Mouse (Mus musculus) heart, embryonic 15.5 days (tissue): ENCODE measurements around the gene Golph3l. TPM values are rescaled to one million over a fixed set of nuclear protein-coding genes. Genes with fewer than 3 reads are reported as not detected.

Experiments
- ATAC-seq: fragments of 200-750 bp; cut with Nextera tagmentation; replicated peaks from 2 replicates; pipeline ENCODE4 v1.8.0; 2017; ENCODE audit warnings: low read depth, moderate TSS enrichment; ENCODE audit not compliant: insufficient number of reproducible peaks, insufficient read depth, low FRiP score
- H3K27ac ChIP-seq: fragments of 300-500 bp; sonication (generic); 2 replicates; pipeline ENCODE4 v1.5.1; 2015; ENCODE audit warnings: mild to moderate bottlenecking, inconsistent platforms
- H3K27me3 ChIP-seq: fragments of 300-500 bp; sonication (generic); 2 replicates; pipeline ENCODE4 v1.6.1; 2015; ENCODE audit warnings: inconsistent platforms
- H3K36me3 ChIP-seq: fragments of 300-500 bp; sonication (generic); 2 replicates; pipeline ENCODE4 v1.6.1; 2015; ENCODE audit warnings: mild to moderate bottlenecking, inconsistent platforms
- H3K4me1 ChIP-seq: fragments of 300-500 bp; sonication (generic); replicated peaks from 2 replicates; pipeline ENCODE4 v1.6.1; 2015; ENCODE audit warnings: inconsistent platforms
- H3K4me2 ChIP-seq: fragments of 300-500 bp; sonication (generic); 2 replicates; pipeline ENCODE4 v1.6.1; 2015; ENCODE audit warnings: inconsistent platforms, mild to moderate bottlenecking, moderate library complexity
- H3K4me3 ChIP-seq: fragments of 300-500 bp; sonication (generic); 2 replicates; pipeline ENCODE4 v1.5.1; 2015; ENCODE audit warnings: mild to moderate bottlenecking, inconsistent platforms
- H3K9ac ChIP-seq: fragments of 300-500 bp; sonication (generic); 2 replicates; pipeline ENCODE4 v1.6.1; 2015; ENCODE audit warnings: mild to moderate bottlenecking, inconsistent platforms
- H3K9me3 ChIP-seq: fragments of 300-500 bp; sonication (generic); replicated peaks from 2 replicates; pipeline ENCODE4 v1.6.1; 2016; ENCODE audit warnings: inconsistent platforms
- WGBS: fragments of 180-500 bp; shearing (Covaris S2); methylation state at CpG from one replicate; pipeline ENCODE4 v1.1.7; 2015; ENCODE audit warnings: mixed read lengths; 5-methylcytosine and 5-hydroxymethylcytosine counted together
- polyA plus RNA-seq: library from polyadenylated mRNA; unstranded; fragments of >200 nt; fragmentation: Nextera tagmentation; extraction: Ambion mirVana; gene quantifications from 2 replicates; pipeline ENCODE4 v1.2.1, GENCODE M21; 2015

The Golph3l gene
- polyA plus RNA-seq, 1 experiment from 2014 or later: 23.1 TPM

- peaks cover 27% of the 10 kb centered on the region for H3K36me3 ChIP-seq
- H3K9me3 ChIP-seq: no peaks in the 10 kb centered on the region
- H3K4me1 ChIP-seq: peaks cover 84% of the 10 kb centered on the region
- WGBS: 71% methylated on average over 3 of the region's 3 CpGs
- H3K27me3 ChIP-seq: no peaks in the 10 kb centered on the region
- peak overlapping the region; percentile 98 for H3K27ac ChIP-seq
- H3K4me3 ChIP-seq: no peak overlapping the region
- H3K4me2 ChIP-seq: peak overlapping the region; percentile 26
- no peak for ATAC-seq
- H3K9ac ChIP-seq: no peak overlapping the region; the same call in 1 of the 2 replicates
These were observed 75.4 kb downstream of the Golph3l start for GRCm38 (mm10) chr3:95663969-95664608.

- peaks cover 27% of the 10 kb centered on the region for H3K36me3 ChIP-seq
- peak overlapping the region; percentile 98 for H3K27ac ChIP-seq
These were observed 76.2 kb downstream of the Golph3l start for GRCm38 (mm10) chr3:95664940-95665352.

GRCm38 (mm10) chr3:95666124-95666844 lies 77.5 kb downstream of the Golph3l start:
- Histone ChIP-seq H3K4me3 (peak overlapping the region; percentile 2; the same call in 1 of the 2 replicates), H3K9me3 (no peaks in the 10 kb centered on the region), H3K4me2 (peak overlapping the region; percentile 36), H3K36me3 (peaks cover 19% of the 10 kb centered on the region), H3K9ac (no peak overlapping the region), H3K4me1 (peaks cover 79% of the 10 kb centered on the region), H3K27ac (peak overlapping the region; percentile 98), H3K27me3 (no peaks in the 10 kb centered on the region)
- peak; percentile 70; the same call in 1 of the 2 replicates for ATAC-seq
- WGBS: 13% methylated on average over 6 of the region's 6 CpGs

More at GRCm38 (mm10) chr3:95664940-95665352, 76.2 kb downstream of the Golph3l start:
- no peak overlapping the region for H3K4me3 ChIP-seq
- H3K4me2 ChIP-seq: no peak overlapping the region
- 87% methylated on average over 4 of the region's 4 CpGs for WGBS
- no peak overlapping the region for H3K9ac ChIP-seq
- no peaks in the 10 kb centered on the region for H3K9me3 ChIP-seq
- ATAC-seq: no peak
- peaks cover 87% of the 10 kb centered on the region for H3K4me1 ChIP-seq
- H3K27me3 ChIP-seq: no peaks in the 10 kb centered on the region

GRCm38 (mm10) chr3:95667521-95667920 lies 78.8 kb downstream of the Golph3l start:
- Histone ChIP-seq H3K36me3 (peaks cover 16% of the 10 kb centered on the region), H3K4me3 (no peak overlapping the region; the same call in 1 of the 2 replicates), H3K4me1 (peaks cover 81% of the 10 kb centered on the region)

DNA sequence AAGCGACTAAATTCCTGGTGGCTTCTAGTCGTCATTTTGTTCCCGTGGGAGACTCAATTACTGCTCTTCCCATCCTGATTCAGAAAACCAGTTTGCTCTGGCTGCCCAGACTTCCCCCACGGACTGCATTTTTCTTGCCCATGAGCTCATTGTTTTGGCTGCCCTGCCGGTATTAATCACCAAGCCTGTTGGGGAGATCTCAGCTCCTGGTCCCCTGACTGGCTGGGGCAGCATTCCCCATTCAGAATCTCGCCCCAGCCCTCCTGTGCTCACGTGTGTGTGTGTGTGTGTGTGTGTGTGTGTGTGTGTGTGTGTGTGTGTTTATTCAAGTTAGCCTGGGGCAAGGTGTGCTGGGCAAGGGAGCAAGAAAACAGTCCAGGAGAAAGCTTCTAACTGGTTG lies 79.3 kb downstream of the Golph3l start:
- Histone ChIP-seq H3K4me3 (no peak overlapping the region; the same call in 1 of the 2 replicates), H3K36me3 (peaks cover 15% of the 10 kb centered on the region), H3K27ac (peak overlapping the region; percentile 98), H3K9ac (peak overlapping the region; percentile 8; the same call in 1 of the 2 replicates), H3K27me3 (no peaks in the 10 kb centered on the region), H3K9me3 (no peaks in the 10 kb centered on the region), H3K4me1 (peaks cover 81% of the 10 kb centered on the region), H3K4me2 (peak overlapping the region; percentile 35)
- peak; percentile 47 for ATAC-seq
- 13% methylated on average over 7 of the region's 7 CpGs for WGBS

More at GRCm38 (mm10) chr3:95667521-95667920, 78.8 kb downstream of the Golph3l start:
- Histone ChIP-seq H3K27ac (peak overlapping the region; percentile 98), H3K4me2 (peak overlapping the region; percentile 35), H3K9me3 (no peaks in the 10 kb centered on the region), H3K9ac (peak overlapping the region; percentile 8; the same call in 1 of the 2 replicates), H3K27me3 (no peaks in the 10 kb centered on the region)
- WGBS: 22% methylated on average over 4 of the region's 4 CpGs
- ATAC-seq: no peak

Other genes starting within 250 kb of the Golph3l start
- 16.7 and 22.4 TPM in 2 replicates for gene Setdb1, start 231.7 kb upstream of the Golph3l start, polyA plus RNA-seq
- not detected in 2 replicates for gene 4930558C23Rik, start 186.1 kb upstream of the Golph3l start, polyA plus RNA-seq
- 30.4 and 33.2 TPM in 2 replicates for gene Arnt, start 154.5 kb upstream of the Golph3l start, polyA plus RNA-seq
- 15.9 and 18.1 TPM in 2 replicates for gene Ctsk, start 89.7 kb upstream of the Golph3l start, polyA plus RNA-seq
- gene Ctss, start 62.1 kb upstream of the Golph3l start, polyA plus RNA-seq: 17.3 and 31.6 TPM in 2 replicates
- gene Hormad1, start 29.3 kb upstream of the Golph3l start, polyA plus RNA-seq: not detected in 2 replicates
- gene Ensa, start 36.1 kb downstream of the Golph3l start, polyA plus RNA-seq: 45.8 and 53.7 TPM in 2 replicates
- gene Mcl1, start 69.9 kb downstream of the Golph3l start, polyA plus RNA-seq: 38.4 and 45.4 TPM in 2 replicates
- gene Adamtsl4, start 99.0 kb downstream of the Golph3l start, polyA plus RNA-seq: 6.9 and 10.6 TPM in 2 replicates
- gene Ecm1, start 150.6 kb downstream of the Golph3l start, polyA plus RNA-seq: 56.3 and 60.6 TPM in 2 replicates
- gene Tars2, start 171.3 kb downstream of the Golph3l start, polyA plus RNA-seq: 31.3 and 42.4 TPM in 2 replicates
- 17.6 and 19.6 TPM in 2 replicates for gene Rprd2, start 229.9 kb downstream of the Golph3l start, polyA plus RNA-seq